Mouse (Mus musculus): Measurements from ENCODE around the gene Hivep2.

Gene Hivep2

DNA sequence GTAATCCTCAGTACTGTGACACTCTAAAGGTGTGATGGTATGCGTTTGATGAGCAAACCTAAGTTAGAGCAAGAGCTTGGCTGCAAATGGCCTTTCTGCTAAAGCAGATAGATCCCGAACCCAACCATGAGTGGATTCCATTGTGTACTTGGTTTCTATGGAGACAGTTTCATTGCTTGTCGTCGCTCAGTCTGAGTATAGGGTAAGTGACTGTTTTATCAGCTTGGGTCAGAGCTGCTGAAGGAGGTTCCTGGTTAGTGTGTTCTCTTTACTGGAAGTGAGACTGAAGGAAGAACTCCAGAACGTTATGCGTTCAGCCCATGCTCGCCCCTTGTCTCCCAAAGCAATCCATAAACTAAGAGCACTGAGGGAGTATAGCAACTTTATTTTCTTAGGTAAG lies 54.4 kb downstream of the Hivep2 start:
- DNase-seq (ENCODE audit: low spot score) = no peak

DNA sequence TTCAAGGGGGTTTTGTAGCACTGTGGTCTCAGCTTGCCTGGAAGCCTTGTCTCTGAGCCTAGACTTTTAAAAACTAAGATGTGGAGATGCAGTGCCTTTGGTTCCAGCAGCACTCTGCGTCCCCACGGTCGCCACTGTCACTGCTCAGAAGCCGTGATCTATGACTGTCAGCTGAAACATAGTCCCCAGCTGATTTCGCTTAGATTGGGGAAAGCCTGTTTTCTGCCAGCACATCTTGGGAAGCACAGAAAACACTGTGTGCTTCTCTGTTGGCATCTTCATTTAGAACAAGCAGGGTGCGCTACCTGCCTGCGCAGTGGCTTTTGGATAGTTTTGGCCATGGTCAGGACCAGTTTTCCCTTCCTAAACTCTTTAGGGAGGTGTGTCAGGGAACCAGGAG lies 59.1 kb downstream of the Hivep2 start:
- DNase-seq (ENCODE audit: low spot score) = no peak

- no peak for DNase-seq (ENCODE audit: low spot score)
Observed at GRCm38 (mm10) chr10:14027751-14028150, 61.9 kb downstream of the Hivep2 start.

DNA sequence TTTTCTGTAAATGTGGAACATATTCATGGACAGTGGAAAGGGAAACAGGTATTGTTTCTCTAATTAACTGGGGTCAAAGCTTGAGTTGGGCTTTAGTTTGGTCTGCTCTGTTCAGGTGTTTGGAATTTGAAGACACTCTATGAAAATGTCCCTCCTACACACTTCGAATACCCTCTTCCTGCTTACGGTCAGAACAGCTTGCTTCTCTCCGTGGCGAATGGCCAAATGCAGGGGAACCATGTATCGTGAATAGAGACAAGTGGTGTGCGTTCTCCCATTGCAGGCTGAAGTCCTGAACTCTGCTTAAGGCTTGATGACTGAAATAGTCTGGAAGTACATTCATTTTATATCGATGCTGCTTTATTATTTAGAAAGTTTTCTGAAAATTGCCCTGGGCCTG lies 63.1 kb downstream of the Hivep2 start:
- no peak for DNase-seq (ENCODE audit: low spot score)

DNA sequence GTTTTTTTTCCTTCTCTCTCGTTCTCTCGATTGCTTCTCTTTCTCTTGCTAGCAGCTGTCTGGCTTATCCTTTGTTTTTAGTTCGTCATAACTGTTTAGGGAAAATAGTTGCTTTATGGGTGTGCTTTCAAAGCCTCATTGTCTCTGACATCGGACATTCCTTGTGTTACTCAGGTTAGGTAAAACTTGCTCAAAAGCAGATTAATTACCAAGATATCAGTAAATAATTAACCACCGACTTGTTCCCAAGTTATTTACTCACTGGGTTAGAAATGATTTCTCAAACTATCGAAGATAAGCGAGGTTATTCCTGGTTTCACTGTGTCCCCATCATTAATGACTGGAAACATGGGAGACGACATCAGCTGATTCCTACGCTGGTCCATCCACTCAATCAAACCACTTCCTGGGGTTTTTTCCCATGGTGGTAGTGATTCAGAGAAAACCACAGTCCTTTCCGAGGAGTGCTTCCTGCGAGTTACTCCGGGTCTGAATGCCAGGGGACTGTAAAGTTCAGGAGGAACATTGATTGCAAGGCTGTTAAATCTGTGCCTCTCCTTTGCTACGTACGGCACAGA lies 64.7 kb downstream of the Hivep2 start:
- no peak for DNase-seq (ENCODE audit: low spot score)

DNA sequence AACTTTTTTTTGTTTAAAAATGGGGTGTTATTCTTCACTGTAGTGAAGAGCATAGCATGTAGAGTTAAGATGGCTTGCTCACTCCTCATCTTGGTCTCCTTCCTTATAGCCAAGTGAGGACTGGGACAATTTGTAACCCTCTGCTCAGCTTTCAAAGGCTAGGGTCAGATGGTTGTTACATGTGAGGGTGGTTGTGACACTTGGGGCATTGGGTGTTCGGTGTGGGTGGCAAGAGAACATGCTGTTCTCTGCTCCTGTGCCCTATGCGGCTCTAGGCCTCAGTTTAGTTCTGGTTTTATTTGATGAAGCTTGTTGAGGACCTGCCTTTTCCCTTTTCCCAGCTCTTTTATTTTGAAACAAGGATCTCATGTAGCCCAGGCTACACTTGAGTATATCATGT lies 66.7 kb downstream of the Hivep2 start:
- DNase-seq (ENCODE audit: low spot score) = no peak

DNA sequence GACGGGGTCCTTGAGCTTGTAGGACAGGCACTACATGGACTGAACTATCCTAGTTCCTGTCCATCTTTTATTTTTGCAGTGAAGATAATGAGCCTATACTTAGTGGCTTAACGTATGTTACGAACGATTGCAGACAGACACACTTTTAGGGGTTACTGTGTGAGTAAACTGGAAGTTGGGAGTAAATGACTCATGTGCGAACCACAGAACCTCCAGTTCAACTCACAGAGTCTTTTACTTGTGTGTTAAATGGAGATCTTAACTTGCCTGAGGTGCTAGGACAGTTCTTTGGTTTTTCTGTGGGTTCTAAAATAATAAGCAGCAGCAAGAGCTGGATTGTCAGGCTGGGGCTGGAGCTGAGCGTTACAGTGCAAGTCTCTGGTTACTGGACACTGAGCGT lies 68.2 kb downstream of the Hivep2 start:
- DNase-seq (ENCODE audit: low spot score) = no peak

DNA sequence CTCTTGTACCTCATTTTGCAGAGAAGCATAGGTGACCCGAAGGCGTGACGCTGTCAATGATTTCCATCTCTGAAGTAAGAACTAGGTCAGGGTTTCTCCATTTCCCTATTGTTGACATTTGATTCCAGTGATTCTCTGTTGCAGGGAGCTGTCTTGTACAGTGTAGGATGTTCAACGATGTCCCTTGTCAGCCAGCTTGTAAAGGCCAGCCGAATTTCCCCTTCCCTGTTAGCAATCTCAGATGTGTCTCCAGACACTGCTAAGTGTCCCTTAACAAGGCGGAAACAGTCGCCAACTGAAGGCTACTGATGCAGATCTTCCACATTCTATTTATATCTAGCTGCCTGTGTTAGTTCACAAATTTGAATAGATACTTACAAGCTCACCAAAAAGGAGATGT lies 68.9 kb downstream of the Hivep2 start:
- DNase-seq (ENCODE audit: low spot score) = no peak

- no peak for DNase-seq (ENCODE audit: low spot score)
Observed at GRCm38 (mm10) chr10:14035607-14036006, 69.7 kb downstream of the Hivep2 start.

DNA sequence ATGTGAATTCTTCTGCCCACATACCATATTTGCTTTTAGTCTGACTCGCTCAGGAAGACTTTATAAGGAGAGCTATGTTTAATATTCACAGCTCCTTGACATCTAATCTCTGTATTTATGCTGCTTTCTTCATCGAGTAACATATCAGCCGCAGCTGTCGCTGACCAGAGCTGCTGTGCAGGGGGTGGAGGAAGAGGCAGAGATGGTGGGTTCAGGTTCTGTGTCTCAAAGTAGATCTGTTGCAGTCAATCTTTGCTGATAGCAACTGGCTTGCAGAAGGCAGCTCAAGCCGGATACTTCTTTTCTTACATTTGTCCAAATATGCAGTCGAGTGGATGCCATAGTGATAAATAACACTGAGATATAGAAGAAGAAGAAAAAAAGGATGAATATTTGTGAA lies 70.6 kb downstream of the Hivep2 start:
- no peak for DNase-seq (ENCODE audit: low spot score)

GRCm38 (mm10) chr10:14037977-14038489 lies 72.2 kb downstream of the Hivep2 start:
- DNase-seq (ENCODE audit: low spot score) = no peak

GRCm38 (mm10) chr10:14040716-14041470 lies 75.0 kb downstream of the Hivep2 start:
- no peak for DNase-seq (ENCODE audit: low spot score)

- no peak for DNase-seq (ENCODE audit: low spot score)
Observed at GRCm38 (mm10) chr10:14041606-14042005, 75.7 kb downstream of the Hivep2 start.

- no peak for DNase-seq (ENCODE audit: low spot score)
Observed at GRCm38 (mm10) chr10:14042539-14043348, 76.9 kb downstream of the Hivep2 start.

GRCm38 (mm10) chr10:14043349-14043710 lies 77.5 kb downstream of the Hivep2 start:
- no peak for DNase-seq (ENCODE audit: low spot score)

GRCm38 (mm10) chr10:14044046-14044782 lies 78.3 kb downstream of the Hivep2 start:
- DNase-seq (ENCODE audit: low spot score) = no peak

GRCm38 (mm10) chr10:14044783-14045392 lies 79.0 kb downstream of the Hivep2 start:
- DNase-seq (ENCODE audit: low spot score) = no peak

GRCm38 (mm10) chr10:14045745-14046144 lies 79.9 kb downstream of the Hivep2 start:
- peak; percentile 10 for DNase-seq (ENCODE audit: low spot score)

DNA sequence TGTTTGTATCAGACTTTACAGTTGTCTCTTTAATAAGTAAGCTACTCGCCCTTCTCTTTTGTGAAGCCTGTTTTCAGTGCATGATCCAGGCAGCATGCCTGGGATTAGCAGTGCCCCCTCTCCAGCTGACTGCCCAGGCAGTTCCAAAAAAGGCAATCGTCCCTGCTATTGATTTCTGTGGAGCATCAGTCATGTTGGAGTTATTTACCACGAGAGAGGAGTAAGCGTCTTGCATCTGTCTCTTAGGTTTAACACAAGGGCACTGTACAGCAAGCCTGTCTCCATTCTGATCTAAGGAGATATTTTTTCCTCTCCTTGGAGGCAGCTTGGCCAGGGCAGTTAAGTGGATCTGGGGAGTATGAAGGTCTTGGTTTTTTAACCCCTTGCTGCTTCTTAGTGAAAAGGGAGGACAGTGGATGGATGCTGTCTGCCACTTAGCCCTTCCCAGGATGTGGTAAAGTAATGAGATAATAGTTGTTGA lies 80.3 kb downstream of the Hivep2 start:
- no peak for DNase-seq (ENCODE audit: low spot score)

- DNase-seq (ENCODE audit: low spot score) = no peak
Observed at GRCm38 (mm10) chr10:14046935-14047334, 81.1 kb downstream of the Hivep2 start.

GRCm38 (mm10) chr10:14047661-14048060 lies 81.8 kb downstream of the Hivep2 start:
- no peak for DNase-seq (ENCODE audit: low spot score)

All from ovary, postnatal 14 days (tissue).